Mouse (Mus musculus): Measurements from ENCODE around the gene Taar2.
A peak's percentile ranks its signal among the peaks of the same experiment; 100 is the strongest.

The Taar2 gene

DNA sequence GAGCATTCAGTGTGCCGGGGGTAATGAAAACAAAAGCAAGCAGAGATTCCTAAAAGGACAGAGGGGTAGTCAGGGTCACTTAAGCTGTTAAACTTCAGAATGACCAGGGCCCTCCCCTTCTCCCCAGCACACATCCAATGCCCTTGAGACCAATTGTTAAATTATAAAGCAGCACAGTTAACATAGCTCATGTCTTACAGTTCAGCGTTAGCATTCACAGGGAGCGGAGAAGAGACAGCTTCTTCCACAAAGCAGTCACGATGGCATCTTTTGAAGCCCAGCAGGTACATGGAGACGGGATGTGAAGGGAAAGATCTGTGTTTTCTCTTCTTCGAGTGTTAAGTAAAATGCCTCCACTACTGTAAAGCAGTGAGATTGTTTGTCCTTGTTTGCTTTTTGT, at the start of gene Taar2:
Gene Taar2 (plus strand): TSS at position 261 of the 400 bp plus-strand sequence.
- no peak for DNase-seq (ENCODE audit: low read depth, low spot score)

DNA sequence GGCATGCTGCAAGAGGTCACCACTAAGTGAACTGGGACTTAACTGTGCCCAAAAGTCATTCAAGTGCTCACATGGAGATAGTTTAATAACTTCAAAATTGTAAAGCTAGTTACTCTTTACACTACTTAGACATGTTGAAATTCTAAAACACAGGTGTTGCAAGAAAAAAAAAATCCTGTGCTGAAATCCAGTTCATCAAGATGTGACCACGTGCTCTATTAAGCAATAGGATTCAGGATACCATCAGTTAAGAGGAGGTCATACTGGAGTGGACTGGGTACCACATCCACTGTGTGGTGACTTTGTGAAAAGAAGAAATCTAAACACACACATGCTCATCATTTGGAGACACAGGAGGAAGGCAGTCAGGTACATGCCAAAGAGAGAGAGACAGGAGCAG, 45.4 kb upstream of the Taar2 start:
- no peak for DNase-seq (ENCODE audit: low read depth, low spot score)

DNA sequence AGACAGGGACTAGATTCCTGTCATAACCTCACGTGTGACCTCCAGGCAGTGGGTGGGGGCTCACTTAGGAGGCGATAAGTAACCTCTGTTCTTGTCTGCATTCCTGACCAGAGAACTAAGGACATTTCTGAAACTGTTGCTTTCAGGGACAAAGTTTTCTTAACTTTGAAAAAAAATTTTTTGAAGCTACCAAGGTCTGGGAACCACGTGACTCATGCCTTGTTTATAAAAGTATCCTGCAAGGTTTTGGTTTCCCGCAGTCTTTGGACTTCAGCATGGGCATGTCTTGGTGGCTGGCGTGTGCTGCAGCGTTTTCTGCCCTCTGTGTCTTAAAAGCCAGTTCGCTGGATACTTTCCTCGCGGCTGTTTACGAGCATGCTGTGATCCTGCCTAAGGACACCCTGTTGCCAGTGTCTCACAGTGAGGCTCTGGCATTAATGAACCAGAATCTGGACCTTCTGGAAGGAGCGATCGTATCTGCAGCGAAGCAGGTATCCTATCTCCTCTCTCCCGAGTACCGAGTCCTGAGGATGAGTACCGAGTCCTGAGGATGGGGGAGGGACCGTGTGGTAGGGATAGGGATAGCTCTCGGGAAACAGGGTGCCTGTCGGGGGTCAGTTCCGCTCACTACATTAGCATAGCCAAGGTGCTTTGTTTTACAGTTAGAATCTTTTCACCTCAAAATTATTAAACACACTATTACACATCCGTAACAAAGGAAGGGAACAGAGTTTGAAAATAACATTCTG, 43.6 kb upstream of the Taar2 start, which contains the start of gene Vnn1:
Gene Vnn1 (plus strand): TSS at position 88 of the 749 bp plus-strand sequence.
- DNase-seq (ENCODE audit: low read depth, low spot score): no peak

DNA sequence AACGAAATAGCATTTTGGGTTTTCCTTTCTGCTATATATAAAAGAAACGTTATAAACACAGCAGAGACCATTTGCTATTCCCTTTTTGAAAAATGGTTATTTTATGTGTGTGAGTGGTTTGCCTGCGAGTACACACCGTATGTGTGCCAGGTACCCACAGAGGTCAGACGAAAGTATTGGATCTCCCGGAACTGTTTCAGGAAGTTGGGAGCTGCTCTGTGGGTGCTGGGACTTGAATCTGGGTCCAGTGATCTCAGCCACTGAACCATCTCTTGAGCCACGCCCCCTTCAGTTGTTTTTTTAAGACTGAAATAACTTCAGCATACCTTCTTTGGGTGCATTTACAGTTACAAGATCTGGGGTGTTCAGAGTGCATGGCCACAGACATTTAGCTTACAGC, 43.0 kb upstream of the Taar2 start:
- DNase-seq (ENCODE audit: low read depth, low spot score): no peak

DNA sequence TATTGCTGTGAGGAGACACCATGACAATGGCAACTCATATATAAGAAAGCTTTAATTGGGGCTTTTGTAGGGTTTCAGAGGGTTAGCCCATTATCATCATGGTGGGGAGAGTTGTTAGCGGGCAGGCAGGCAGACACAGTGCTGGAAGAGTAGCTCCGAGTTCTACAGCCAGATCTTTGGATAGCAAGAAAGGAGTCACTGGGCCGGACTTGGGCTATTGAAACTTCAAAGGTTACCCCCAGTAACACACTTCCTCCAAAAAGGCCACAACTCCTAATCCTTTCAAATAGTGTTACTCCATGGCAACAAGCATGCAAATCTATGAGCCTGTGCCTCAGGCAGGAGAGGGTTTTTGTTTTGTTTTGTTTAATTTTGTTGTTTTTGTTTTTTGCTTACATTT, 37.3 kb upstream of the Taar2 start:
- no peak for DNase-seq (ENCODE audit: low read depth, low spot score)

DNA sequence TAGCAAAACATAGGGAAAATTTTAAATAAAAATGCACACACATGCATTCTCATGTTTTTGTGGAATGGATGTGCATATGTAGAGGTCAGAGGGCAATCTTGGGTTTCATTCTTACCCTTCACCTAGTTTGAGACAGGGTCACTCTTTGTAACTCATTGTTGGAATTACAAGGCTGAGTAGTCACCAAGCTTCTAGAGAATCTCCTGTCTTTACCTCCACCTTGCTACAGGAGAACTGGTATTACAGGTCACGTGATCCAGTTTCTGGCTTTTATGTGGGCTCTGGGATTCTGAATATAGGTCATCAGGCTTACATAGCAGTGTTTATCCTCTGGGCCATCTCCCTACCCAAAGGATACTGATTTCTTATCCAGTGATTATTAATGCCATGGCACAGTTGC, 32.7 kb upstream of the Taar2 start:
- DNase-seq (ENCODE audit: low read depth, low spot score): no peak

DNA sequence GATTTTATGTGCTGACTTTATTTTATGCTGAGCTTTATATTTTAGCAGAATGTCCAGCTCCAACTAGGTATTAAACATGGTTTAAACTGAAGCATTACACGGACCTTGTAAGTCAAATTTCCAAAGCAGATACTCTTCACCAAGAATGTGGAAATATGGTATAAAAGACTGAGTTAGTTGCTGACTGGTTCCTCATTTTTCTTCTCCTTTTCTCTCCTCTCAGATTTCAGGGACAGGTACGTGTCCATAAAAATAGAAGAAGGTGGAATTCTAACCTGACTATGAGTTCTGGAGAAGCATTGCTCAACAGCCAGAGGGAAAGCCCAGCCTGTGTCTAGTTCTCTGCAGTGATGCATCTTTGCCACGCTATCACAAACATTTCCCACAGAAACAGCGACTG, 18.3 kb upstream of the Taar2 start, which contains the start of gene Taar1:
Gene Taar1 (plus strand): TSS at position 301 of the 400 bp plus-strand sequence.
- no peak for DNase-seq (ENCODE audit: low read depth, low spot score)

DNA sequence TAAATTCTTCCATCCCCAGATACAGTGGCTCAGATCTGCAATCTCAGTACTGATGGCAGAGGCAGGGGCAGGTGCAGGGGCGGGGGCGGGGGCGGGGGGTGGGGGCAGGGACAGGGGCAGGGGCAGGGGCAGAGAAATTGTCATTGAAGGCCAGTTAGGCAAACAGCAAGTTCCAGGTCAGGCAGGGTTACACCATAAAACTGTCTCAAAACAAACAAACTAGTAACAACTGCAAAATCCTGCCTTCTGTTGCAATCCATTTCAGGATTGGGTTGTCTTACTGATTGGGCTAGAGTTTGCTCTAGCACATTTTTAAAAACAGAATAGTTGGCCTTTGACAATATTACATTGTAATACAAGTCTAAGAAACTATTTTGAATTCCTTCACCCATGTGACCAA, 15.9 kb upstream of the Taar2 start:
- no peak for DNase-seq (ENCODE audit: low read depth, low spot score)

DNA sequence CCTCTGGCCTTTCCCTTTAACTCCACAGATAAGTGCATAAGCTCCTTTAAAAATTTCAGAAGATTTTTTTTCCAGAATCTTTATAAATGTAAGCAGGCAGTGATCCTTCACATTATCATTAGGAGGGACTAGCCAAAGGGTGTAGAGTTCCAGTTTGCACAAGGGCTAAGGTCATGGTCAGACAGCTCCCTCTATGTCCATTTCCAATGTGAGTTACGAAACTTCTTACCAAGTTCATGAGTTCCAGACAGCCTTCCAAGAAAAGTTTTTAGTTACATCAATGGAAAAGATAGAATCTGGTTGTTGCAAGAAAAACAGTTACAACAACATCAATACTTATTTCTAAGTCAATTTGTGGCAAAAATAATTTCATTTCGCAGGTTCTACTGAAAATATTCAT, 14.4 kb upstream of the Taar2 start:
- no peak for DNase-seq (ENCODE audit: low read depth, low spot score)

DNA sequence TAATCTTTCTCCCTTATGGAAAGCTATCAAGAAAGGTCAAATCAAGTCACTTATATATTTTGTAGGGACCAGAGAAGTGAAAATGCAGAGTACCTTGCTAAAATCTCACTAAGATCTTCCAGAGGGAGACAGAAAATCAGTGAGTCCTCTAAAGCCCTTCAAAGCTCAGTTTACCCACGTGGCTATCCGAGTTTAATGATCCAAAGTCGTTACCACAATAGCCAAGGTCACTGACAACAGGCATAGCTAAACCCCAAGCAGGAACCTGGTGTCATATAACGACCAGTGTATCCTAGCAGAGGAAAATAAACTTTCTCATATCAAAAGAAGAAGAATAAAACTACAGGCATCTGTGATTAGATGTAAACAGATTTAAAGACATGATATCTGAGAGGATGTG, 759 bp upstream of the Taar2 start:
- DNase-seq (ENCODE audit: low read depth, low spot score): no peak

DNA sequence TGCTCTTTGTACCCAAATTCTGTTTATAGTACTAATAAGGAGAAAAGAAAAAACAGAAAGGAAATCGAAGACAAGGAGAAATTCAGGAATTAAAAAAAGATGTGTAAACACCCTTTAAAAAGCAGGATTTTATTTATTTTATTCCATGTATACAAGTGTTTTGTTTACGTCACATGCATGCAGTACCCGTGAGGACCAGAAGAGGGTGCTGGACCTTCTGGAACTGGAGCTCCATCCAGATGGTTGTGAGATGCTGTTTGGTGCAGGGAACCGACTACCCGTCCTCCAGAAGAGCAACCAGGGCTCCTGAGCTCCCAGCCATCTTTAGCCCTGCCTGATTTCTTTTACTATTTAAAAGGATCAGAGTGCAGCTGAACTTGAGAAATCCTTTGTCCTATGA, 4.1 kb downstream of the Taar2 start:
- peak; percentile 38 for DNase-seq (ENCODE audit: low read depth, low spot score)

DNA sequence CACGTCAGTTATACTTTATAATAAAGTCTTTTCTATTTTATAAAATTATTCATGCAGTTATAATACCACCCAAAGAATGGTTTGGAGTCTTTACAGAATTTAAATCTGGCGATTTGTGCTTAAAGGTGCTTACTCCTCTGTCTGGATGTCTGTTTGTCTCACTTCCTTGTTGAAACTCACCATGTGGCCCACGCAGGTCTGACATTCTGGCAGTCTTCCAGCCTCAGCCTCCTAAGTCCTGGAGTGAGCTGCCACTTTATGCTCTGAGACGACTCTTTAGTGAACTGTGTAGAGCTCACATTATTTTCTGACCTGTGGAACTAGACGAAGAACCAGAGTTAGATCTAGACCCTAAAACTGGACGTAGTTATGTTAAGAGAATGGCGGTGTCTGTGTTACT, 9.7 kb downstream of the Taar2 start:
- DNase-seq (ENCODE audit: low read depth, low spot score): no peak

DNA sequence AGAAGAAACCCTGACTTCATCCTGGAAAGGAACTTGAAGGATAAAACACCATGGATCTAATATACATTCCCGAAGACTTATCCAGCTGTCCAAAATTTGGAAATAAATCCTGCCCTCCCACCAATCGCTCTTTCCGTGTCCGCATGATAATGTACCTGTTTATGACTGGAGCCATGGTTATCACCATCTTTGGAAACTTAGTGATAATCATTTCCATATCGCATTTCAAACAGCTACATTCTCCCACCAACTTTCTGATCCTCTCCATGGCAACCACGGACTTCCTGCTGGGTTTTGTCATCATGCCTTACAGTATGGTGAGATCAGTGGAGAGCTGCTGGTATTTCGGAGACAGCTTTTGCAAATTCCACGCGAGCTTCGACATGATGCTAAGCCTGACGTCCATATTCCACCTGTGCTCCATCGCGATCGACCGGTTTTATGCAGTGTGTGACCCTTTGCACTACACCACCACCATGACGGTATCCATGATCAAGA, 11.2 kb downstream of the Taar2 start, which contains the start of gene Taar3:
Gene Taar3 (plus strand): TSS at position 51 of the 498 bp plus-strand sequence.
- no peak for DNase-seq (ENCODE audit: low read depth, low spot score)

DNA sequence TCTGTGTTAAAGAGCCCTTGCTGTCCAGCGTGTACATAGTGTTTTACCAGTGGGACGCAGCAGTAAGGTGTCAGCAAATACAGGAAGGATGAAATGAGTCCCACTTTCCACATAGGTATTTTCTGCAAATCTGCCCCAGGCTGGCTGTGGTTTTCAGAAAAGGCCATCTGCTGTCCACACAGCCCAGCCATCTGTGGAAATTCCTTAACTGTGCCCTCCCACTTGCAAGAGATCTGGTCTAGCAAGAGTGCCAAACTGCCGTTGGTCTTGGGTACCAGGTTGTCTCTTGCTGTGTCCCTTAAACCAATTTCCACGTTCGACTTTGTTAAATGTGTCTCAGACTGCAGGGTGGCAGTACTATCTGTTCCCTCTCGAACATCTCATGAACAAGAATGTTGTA, 13.3 kb downstream of the Taar2 start:
- DNase-seq (ENCODE audit: low read depth, low spot score): no peak

DNA sequence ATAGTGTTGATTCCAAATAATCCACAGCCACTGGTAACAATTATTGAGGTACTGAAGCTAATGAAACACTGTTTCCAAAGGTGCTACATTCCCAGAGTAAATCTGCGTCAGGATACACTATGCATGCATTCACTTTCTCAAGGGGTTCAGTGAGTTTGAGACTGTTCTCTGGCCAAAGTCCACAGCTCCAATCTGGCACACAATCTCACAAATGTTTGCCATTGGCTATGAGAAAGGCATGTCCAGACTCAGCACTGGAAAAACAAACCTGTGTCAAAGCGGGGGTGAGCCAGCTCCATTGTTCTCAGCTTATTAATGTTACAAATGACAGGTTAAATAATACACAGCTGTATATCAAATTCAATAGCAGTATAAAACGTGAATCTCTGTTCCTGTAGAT, 20.7 kb downstream of the Taar2 start:
- no peak for DNase-seq (ENCODE audit: low read depth, low spot score)

DNA sequence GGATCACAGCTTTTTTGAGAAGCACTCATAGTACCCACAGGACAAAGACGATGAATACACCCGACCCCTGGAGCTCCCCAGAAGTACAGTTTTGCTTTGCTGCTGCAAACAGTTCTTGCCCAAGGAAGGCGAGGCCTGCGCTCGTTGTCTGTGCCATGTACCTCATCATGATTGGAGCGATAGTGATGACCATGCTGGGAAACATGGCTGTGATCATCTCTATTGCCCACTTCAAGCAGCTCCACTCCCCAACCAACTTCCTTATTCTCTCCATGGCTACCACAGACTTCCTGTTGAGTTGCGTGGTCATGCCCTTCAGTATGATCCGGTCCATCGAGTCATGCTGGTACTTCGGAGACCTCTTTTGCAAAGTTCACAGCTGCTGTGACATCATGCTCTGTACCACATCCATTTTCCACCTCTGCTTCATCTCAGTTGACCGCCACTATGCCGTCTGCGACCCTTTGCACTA, 22.1 kb downstream of the Taar2 start, which contains the start of gene Taar4:
Gene Taar4 (plus strand): TSS at position 51 of the 472 bp plus-strand sequence.
- no peak for DNase-seq (ENCODE audit: low read depth, low spot score)

DNA sequence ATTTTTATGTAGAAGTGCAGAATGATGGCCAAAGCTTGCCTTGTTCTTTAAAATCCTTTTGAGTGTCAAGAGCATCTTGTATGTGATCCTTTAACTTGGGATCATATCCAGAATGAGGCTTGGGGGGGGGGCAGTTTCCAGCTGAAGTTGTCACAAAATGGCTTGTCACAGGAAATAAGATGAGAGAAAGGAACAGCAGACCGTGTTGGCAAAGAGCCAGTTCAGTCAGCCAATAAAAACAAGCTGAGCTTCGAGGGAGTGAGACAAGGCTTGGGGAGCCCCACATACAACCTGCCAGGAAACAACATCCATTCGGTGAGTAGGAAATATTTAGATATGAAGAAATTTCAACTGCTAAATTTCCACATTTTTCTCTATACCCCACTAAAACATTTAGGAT, 25.1 kb downstream of the Taar2 start:
- DNase-seq (ENCODE audit: low read depth, low spot score): no peak

DNA sequence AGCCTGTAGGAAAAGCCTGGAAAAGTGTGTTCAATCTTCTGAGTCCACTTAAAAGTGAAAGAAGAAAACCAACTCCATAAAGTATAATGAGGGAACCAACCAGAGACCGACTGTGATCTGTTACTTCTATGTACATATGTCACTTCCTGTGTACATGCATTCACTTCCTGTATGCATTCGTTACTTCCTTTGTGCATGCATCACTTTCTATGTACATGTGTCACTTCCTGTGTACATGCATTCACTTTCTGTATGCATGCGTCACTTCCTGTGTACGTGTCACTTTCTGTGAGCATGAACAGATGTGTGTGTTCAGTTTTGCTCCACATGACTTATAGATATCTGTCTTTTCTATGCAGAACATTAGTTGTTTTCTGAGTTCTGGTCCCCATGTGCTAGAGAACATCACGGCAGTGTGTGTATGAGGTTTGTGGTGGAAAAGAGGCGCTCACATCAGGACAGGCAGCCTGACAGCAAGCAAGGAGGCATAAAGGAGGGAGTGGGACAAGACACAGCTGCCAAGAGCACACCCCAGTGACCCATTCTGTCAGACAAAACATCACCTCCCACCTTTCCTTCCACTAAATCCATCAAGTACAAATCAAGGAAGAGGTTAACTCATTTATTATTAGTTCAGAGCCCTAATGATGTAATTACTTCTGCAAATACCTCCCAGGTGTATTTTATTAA, 26.7 kb downstream of the Taar2 start:
- DNase-seq (ENCODE audit: low read depth, low spot score): no peak

DNA sequence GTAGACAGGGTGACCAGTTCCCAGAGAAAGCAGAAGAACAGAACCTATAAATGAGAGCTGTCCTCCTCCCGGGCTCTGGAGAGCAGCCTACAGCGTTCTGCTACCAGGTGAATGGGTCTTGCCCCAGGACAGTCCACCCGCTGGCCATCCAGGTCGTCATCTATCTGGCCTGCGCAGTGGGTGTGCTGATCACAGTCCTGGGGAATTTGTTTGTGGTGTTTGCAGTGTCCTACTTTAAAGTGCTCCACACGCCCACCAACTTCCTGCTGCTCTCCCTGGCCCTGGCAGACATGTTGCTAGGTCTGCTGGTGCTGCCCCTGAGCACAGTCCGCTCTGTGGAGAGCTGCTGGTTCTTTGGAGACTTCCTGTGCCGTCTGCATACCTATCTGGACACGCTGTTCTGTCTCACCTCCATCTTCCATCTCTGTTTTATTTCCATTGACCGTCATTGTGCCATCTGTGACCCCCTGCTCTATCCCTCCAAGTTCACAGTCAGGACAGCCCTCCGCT, 32.3 kb downstream of the Taar2 start, which contains the start of gene Taar5:
Gene Taar5 (plus strand): TSS at position 51 of the 510 bp plus-strand sequence.
- no peak for DNase-seq (ENCODE audit: low read depth, low spot score)

DNA sequence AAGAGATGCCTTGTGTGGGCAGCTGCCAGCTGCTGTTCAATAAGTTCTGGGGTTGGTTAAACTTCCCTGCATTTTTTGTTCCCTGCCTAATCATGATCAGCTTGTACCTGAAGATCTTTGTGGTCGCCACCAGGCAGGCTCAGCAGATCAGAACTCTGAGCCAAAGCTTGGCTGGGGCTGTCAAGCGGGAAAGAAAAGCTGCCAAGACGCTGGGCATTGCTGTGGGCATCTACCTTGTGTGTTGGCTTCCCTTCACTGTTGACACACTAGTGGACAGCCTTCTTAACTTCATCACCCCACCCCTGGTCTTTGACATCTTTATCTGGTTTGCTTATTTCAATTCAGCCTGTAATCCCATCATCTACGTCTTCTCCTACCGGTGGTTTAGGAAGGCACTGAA, 32.9 kb downstream of the Taar2 start:
- DNase-seq (ENCODE audit: low read depth, low spot score): no peak

DNA sequence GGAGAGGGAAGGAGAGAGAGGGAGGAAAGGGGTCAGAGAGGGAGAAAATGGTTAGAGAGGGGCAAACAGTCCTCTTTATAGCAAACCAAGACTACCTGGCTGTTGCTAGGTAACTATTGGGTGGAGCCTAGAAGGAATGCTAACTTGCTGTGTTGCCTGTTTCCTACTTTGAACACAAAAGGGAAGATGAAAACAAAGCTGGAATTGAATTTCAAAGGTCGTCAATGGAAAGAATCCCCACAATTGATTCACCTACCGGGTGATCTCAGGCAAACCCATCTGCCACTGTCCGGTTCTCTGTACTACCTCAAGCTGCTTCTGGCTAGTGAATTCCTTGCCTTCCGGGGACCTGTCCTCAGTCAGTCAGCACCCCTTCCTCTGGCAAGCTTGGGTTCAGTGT, 39.6 kb downstream of the Taar2 start:
- peak; percentile 7 for DNase-seq (ENCODE audit: low read depth, low spot score)

All from WW6 (cell line).